Mouse (Mus musculus): ENCODE results near the gene Crhr2.

DNA sequence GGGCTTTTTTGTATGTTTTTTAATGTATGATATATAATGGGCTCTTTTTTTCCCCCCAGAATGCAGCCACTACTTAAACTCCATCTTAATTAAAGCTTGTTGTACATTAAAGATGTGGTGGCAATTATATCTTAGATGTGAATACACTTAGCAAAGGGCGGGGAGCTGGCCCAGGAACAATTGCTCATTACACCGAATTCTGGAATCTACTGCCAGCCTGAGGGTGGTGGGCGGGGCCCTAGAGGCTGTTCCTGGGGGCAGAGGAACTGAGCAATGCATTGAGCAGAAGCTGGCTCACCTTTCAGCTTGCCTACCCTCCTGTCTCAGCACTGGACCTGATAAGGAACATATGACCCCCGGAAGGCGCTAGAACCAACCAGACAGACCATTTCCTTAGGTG is 34.2 kb downstream of the Crhr2 start:
- TF ChIP-seq MAFK (IDR thresholded peaks at IDR 0.05; ENCODE audit: insufficient read depth, low read depth, low read length) (no peak), ZC3H11A (IDR thresholded peaks at IDR 0.05; ENCODE audit: borderline replicate concordance, low read depth, low read length) (no peak), CHD2 (IDR thresholded peaks at IDR 0.05; ENCODE audit: low read depth, low read length) (no peak)
